Mouse (Mus musculus): ENCODE results near the gene Dst.
"Not testable (repeated sequence)": the region's sequence is repeated elsewhere in the genome, so short reads cannot be mapped to it uniquely, and the experiment has no call there.

The Dst gene

DNA sequence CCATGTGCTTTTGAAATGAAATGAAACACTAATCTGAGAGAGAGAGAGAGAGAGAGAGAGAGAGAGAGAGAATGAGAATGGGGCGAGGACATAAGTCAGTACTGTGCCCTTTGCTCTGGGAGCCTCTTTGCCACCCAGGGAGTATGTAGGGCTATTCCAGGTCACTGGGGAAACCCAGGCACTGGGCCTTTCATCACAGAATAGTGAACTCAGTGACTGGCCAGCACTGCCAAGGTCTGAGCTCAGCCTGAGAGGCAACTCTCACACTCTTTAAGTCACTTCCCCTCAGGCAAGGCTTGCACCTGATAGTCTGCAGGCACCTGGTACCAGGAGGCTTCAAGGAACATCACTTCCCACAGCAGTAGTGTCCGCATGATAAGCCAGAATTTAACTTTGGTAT lies 398.7 kb downstream of the Dst start:
- no peak for DNase-seq

DNA sequence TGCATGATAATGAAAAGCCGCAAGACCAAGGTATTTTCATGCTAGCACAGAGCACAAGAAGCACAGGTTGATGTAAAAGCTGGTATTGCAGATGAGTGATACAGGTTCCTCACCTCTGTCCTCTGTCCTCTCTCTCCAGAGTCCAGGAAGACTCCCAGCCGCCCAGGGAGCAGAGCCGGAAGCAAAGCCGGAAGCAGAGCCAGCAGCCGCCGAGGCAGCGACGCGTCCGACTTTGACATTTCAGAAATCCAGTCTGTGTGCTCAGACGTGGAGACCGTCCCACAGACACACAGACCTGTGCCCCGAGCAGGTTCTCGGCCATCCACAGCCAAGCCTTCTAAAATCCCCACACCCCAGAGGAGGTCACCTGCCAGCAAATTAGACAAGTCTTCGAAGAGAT lies 399.2 kb downstream of the Dst start:
- no peak for DNase-seq

DNA sequence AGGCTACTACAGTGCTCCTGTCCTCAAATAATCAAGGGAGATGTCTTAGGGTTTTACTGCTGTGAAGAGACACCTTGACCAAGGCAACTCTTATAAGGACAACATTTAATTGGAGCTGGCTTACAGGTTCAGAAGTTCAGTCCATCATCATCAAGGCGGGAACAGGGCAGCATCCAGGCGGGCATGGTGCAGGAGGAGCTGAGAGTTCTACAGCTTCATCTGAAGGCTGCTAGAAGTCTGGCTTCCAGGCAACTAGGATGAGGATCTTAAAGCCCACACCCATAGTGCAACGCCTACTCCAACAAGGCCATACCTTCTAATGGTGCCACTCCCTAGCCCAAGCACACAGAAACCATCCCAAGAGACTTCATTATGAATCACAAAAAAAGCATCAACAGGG lies 400.8 kb downstream of the Dst start:
- DNase-seq = not testable (repeated sequence)

DNA sequence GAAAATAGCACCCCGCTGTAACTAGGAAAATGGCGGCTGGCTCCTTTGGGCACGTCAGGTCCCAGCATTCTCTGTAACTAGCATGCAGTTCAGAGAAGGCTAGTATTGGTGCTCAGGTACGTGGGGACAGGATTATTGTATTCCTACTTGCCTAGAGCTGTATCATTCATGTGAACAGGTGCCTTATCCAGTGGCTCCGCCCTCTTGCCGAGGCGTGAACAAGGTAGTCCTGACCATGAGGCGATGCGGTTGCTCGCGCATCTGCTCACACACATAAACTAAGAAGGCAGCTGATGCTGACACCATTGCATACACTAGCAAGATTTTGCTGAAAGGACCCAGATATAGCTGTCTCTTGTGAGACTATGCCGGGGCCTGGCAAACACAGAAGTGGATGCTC lies 401.4 kb downstream of the Dst start:
- DNase-seq = no peak

DNA sequence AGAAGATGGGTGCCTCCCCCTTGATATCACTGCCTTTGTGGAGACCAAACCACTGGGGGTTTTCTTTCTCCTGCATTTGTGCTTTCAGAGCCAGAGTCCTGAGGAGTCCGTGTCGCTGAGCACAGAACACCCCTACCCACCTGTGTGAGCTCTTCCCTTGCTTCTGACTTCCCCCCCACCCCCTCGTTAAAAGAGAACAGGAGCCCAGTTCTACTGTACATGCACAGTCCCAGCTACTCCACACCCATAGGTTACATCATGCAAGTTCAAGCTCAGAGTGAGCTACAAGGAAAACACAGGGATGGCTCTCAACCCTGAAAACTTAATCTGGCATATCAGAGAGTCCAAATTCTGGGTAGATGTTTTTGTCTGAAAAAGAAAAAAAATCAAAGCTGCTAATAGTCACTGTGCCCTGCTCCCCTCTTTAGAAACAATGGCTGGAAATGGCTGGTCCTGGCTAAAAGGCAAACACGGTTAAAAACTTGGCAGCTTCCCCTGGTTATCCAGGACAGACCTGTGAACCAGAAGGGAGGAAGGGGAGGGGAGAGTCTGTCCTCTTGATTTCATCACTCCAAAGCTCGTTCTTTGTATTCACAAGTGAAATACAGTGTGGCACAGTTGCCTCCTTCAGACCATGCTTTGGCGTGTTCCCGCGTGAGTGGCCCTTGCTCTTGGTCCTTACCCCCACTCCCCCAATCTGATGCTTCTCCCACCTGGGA lies 402.7 kb downstream of the Dst start:
- DNase-seq = no peak

DNA sequence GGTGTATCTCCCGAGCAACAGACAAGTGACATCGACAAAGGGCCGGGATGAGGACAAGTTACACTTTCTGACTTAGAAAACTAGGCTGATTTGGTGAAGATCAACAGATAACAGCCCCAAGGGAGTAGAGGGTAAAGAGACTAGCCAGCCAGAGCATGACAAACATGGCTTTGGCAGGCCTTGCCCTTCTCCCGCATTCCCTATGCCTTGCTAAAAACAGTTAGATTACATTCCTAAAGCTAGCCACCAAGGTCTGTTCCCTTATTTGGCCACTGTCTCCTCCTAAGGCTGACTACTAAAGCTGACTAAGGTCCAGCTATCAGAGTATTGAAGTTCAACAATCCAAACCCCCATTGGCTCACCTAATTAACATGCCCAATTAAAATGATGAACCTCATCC lies 404.8 kb downstream of the Dst start:
- no peak for DNase-seq

DNA sequence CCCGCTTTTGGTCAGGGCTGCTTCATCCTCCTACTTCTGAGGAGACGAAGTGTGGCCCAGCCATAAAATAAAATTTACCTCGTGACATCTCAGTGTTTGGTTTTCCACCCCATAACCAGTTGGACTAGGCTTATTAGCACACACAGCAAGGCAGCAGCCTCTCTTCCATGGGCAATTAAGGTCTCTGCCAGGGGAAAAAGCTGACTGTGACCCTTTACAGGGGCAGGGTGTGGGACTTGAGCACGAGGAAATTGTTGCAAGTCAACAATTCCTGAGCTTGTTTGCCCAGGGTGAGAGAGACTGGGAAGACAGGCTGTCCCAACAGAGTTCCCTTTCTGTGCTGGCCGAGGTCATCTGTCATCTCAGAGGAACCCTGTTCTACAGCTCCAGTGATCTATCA lies 407.4 kb downstream of the Dst start:
- DNase-seq = no peak

DNA sequence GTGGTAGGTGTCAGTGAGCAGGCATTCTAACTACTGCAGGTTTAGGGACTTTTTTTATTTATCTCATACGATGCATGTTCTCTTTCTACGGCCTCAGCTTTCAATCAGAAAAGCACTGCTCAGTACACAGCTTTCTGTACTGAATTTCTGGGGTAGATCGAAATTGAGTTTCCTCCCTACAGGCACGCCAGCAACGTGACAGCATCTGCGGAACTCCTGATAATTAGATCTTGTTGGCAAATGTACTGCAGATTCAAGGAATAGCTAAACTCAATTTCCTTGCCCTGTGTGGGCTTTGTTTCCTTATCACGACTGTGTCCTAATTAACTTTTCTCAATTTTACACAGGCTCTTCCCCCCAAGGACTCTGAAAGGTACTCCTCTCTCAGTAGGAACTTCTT lies 416.2 kb downstream of the Dst start:
- no peak for DNase-seq

DNA sequence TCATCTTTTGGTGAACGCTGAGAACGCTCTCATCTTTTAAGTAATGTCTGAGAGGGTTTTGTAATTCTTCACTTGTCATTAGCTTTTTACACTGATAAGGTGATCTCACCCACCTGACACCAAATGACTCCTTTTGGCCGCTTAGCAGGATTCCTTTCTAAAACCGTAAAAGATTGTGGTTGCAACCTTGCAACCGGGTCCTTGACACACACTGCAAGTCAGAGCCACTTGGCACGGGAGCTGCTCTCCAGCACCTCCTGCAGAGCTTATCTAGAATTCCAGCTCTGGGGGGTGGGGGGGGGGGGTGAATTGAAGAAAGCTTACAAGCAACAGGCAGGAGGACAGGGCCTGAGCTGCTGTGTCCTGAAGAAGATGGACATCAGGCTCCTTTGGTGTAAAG lies 420.6 kb downstream of the Dst start:
- no peak for DNase-seq

DNA sequence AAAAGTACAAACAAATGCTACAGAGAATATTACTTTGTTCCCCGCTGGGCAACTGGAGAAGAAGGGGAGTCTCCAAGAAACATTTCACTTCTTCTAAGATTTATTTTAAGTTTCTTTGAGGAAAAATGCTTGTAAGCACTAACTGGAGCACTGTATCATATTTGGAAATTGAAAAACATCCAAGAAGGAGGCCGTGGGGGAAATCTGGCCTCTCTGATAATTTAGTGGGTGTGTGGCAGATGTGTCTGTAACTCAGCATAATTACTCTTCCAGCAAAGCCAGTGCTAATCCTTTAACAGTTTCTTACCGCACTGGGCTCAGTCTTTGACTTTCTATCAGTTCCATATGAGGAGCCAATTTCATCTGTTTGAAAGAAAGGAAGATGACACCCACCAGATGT lies 423.7 kb downstream of the Dst start:
- DNase-seq = peak; percentile 38
